Mouse (Mus musculus) heart, adult 2 months (tissue): ENCODE results near the gene Zfp704. TPM values are rescaled to one million over a fixed set of nuclear protein-coding genes. Genes with fewer than 3 reads are reported as not detected.

Experiments used
- DNase-seq, 2 experiments: peaks; one replicate each; pipeline ENCODE4 v3.0.0; 2021
- H3K27ac ChIP-seq: fragments of 200-600 bp; 2 replicates; pipeline ENCODE4 v1.8.1; 2022
- H3K27me3 ChIP-seq: fragments of 200-500 bp; 2 replicates; pipeline ENCODE4 v1.6.1; 2012; ENCODE audit warnings: mild to moderate bottlenecking, low read length, inconsistent platforms, mixed read lengths; ENCODE audit not compliant: control insufficient read depth, insufficient read depth
- H3K36me3 ChIP-seq: fragments of 200-500 bp; 2 replicates; pipeline ENCODE4 v1.6.1; 2012; ENCODE audit warnings: low read length, inconsistent platforms; ENCODE audit not compliant: control insufficient read depth, insufficient read depth
- H3K4me1 ChIP-seq: fragments of 200-500 bp; 2 replicates; pipeline ENCODE4 v1.6.1; 2011; ENCODE audit warnings: low read length; ENCODE audit not compliant: control insufficient read depth, insufficient read depth
- H3K4me3 ChIP-seq: fragments of 200-600 bp; 2 replicates; pipeline ENCODE4 v1.8.1; 2022
- H3K79me2 ChIP-seq: fragments of 200-500 bp; replicated peaks from 2 replicates; pipeline ENCODE4 v1.6.1; 2012; ENCODE audit warnings: mild to moderate bottlenecking, inconsistent platforms, low read length, moderate library complexity, mixed read lengths; ENCODE audit not compliant: control insufficient read depth, insufficient read depth
- H3K9ac ChIP-seq: fragments of 200-500 bp; 2 replicates; pipeline ENCODE4 v1.6.1; 2012; ENCODE audit warnings: low read depth, mild to moderate bottlenecking, control low read depth, inconsistent platforms, low read length, mixed read lengths
- CTCF ChIP-seq: fragments of 200-600 bp; IDR thresholded peaks from 2 replicates; pipeline ENCODE4 v1.8.1; 2022; ENCODE audit warnings: antibody characterized with exemption, mild to moderate bottlenecking, moderate library complexity
- EP300 ChIP-seq: fragments of 200-500 bp; IDR thresholded peaks from 2 replicates; pipeline ENCODE4 v1.6.1; 2011; ENCODE audit warnings: low read depth, low read length, control low read depth; ENCODE audit not compliant: insufficient read depth
- POLR2A ChIP-seq: fragments of 200-500 bp; IDR thresholded peaks from 2 replicates; pipeline ENCODE4 v1.6.1; 2011; ENCODE audit warnings: mild to moderate bottlenecking, low read depth, low read length, control low read depth; ENCODE audit not compliant: insufficient read depth
- WGBS: fragments of 180-500 bp; shearing (Covaris S2); methylation state at CpG from one replicate; pipeline ENCODE4 v1.1.7; 2018; 5-methylcytosine and 5-hydroxymethylcytosine counted together
- intact Hi-C: fragments of 180-260 bp; cut with DNase I; formaldehyde crosslinking; loops from one replicate; pipeline ENCODE4 v1.15.1; 2025
- polyA plus RNA-seq: library from polyadenylated mRNA; depleted of rRNA; stranded (reverse); fragments of >200 nt; gene quantifications from 2 replicates; pipeline ENCODE4 v1.2.3, GENCODE M21; 2012
- total RNA-seq, 2 experiments: library from RNA; stranded (reverse); gene quantifications; 2 replicates each; pipeline ENCODE4 v1.2.3; 2021

Gene Zfp704
- total and polyA plus RNA-seq, 3 experiments = 3.3 to 14.2 (median 13.4) TPM

DNA sequence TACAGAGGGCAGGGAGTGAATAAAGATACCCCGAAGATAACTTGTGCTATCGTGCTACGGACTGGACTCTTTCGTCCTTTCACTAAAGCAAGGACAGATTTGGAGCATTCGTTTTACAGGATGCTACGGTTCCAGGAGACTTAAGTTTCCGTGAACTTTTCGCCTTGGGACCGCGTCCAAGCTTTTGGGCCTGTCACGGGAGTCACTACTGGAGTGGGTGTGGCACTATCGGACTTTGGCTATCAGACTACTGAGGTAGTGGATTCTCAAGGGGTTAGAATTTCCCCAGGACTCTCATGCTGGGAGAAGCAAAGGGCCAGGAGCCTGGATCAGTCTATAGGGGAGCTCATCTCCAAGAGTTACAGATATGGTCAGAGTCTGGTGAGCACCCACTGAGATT is 10.7 kb upstream of the Zfp704 start:
- intact Hi-C loops = no loop called here
- TF ChIP-seq POLR2A (no peak), EP300 (no peak), CTCF (no peak)
- Histone ChIP-seq H3K9ac (no peak overlapping the region), H3K79me2 (no peaks in the 10 kb centered on the region), H3K27ac (no peak overlapping the region), H3K27me3 (no peaks in the 10 kb centered on the region), H3K4me1 (no peaks in the 10 kb centered on the region), H3K4me3 (no peak overlapping the region), H3K36me3 (no peaks in the 10 kb centered on the region)
- WGBS = 63% methylated on average over 12 of the region's 12 CpGs
- no peak for DNase-seq

DNA sequence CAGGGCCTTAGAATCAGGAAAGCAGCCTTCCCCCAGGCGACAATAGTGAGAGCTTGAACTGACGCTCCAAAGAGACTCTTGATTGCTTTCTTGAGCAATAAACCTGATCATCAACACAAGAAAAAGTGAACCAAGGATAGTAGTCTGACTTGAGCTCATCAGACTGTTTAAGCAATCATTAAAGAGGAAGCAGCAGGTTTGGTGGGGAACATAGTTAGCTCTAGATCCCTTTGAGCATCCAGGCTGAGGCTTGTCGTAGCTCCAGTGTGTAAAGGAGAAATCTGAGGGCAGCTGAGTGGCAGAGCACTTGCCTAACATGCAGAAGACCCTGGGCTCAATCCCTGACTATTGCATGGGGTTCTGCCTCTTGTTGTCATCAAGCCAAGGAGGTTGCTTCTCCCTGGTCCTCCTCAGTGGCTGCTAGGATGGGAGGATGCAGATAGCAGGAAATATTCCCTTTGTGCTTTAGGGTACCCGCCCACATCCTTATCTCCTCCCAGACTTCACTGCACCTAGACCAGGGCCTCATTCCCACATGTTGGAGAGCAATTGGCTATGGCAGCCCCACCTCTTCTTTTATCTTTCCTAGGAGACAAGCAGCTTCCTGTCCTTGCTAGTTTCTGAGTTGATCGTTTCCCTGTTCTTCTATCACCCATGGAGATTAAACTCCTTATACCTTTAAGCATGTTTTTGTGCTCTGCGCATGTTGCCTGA is 9.8 kb upstream of the Zfp704 start:
- no peaks in the 10 kb centered on the region for H3K36me3 ChIP-seq
- H3K79me2 ChIP-seq = no peaks in the 10 kb centered on the region
- intact Hi-C loops = no loop called here
- H3K27me3 ChIP-seq = no peaks in the 10 kb centered on the region
- DNase-seq = no peak
- H3K9ac ChIP-seq = no peak overlapping the region
- WGBS = 57% methylated on average over 6 of the region's 6 CpGs
- no peaks in the 10 kb centered on the region for H3K4me1 ChIP-seq
- no peak for TF ChIP-seq CTCF
- no peak for TF ChIP-seq EP300
- TF ChIP-seq POLR2A = no peak
- H3K27ac ChIP-seq = no peak overlapping the region
- no peak overlapping the region for H3K4me3 ChIP-seq

DNA sequence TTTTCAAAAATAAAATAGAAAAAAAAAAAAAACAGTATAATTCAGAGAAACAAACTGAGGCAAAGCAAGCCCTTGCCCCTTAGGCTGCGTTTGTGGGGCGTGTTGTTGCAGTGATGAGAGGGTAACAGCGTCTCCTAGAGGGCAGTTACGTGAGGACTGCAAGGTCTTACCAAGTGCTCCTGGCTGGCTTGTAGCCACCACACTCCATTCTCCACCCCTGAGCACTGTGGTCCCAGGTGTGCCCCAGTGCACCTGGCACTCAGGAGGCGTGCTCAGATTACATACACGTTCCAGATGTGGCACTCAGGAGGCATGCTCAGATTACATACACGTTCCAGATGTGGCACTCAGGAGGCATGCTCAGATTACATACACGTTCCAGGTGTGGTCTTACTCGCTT is 7.2 kb upstream of the Zfp704 start:
- TF ChIP-seq POLR2A (no peak), CTCF (no peak), EP300 (no peak)
- H3K27ac ChIP-seq = no peak overlapping the region
- H3K36me3 ChIP-seq = no peaks in the 10 kb centered on the region
- H3K27me3 ChIP-seq = no peaks in the 10 kb centered on the region
- WGBS = 84% methylated on average over 9 of the region's 9 CpGs
- no peaks in the 10 kb centered on the region for H3K79me2 ChIP-seq
- H3K4me1 ChIP-seq = no peaks in the 10 kb centered on the region
- DNase-seq = no peak
- no peak overlapping the region for H3K9ac ChIP-seq
- intact Hi-C loops = no loop called here
- no peak overlapping the region for H3K4me3 ChIP-seq

DNA sequence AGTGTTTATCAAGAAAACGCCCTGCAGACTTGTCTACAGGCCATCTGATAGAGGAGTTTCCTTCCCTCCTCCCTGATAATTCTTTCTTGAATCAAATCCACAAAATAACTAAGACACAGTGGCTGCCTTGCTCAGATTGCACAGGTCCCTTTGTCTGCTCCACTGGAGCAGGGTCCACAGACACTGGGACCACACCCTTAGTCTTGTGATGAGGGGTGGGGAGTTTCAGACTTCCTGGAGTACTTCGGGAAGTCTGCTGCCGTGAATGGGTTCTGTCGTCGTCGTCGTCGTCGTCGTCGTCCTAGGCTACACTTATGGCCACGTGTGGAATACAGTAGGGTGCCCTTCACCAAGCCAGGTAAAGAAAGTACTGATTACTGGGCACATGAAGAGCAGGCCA is 4.8 kb upstream of the Zfp704 start:
- Histone ChIP-seq H3K27ac (no peak overlapping the region), H3K36me3 (no peaks in the 10 kb centered on the region), H3K4me3 (no peak overlapping the region), H3K79me2 (no peaks in the 10 kb centered on the region), H3K4me1 (peaks cover 3% of the 10 kb centered on the region; the same call in 1 of the 2 replicates), H3K27me3 (no peaks in the 10 kb centered on the region), H3K9ac (no peak overlapping the region)
- WGBS = 40% methylated on average over 12 of the region's 12 CpGs
- intact Hi-C loops = loop anchor here (5.0 kb wide), 3 partner anchors 88 to 212 kb away; no protein-coding TSS in a partner anchor
- DNase-seq = no peak
- TF ChIP-seq POLR2A (no peak), CTCF (no peak), EP300 (no peak)

DNA sequence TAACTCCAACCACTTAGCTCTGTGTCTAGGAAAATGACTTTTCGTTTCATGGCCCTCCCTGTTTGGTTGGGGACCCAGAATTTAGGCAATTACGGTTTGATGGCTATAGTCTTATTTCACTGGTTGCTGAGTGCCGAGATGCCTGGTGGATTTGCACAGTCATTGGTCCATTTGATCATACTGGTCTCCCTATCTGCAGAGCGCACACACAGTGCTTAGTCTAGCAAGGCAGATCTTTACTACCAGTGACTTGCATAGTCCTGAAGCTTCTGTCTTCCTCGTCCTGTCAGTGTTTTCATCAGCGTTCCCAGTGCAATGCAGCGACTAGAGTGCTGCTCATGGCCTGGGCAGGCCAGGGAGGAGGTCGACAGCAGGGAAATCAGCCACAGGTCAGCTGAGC is 4.1 kb upstream of the Zfp704 start:
- H3K79me2 ChIP-seq = no peaks in the 10 kb centered on the region
- H3K4me1 ChIP-seq = peaks cover 3% of the 10 kb centered on the region; the same call in 1 of the 2 replicates
- H3K4me3 ChIP-seq = no peak overlapping the region
- H3K9ac ChIP-seq = no peak overlapping the region
- no peak for DNase-seq
- no peaks in the 10 kb centered on the region for H3K36me3 ChIP-seq
- 86% methylated on average over 8 of the region's 8 CpGs for WGBS
- no peak for TF ChIP-seq CTCF
- no peak for TF ChIP-seq EP300
- no peak for TF ChIP-seq POLR2A
- no peak overlapping the region for H3K27ac ChIP-seq
- H3K27me3 ChIP-seq = no peaks in the 10 kb centered on the region
- intact Hi-C loops = loop anchor here (5.0 kb wide), 3 partner anchors 88 to 212 kb away; no protein-coding TSS in a partner anchor

DNA sequence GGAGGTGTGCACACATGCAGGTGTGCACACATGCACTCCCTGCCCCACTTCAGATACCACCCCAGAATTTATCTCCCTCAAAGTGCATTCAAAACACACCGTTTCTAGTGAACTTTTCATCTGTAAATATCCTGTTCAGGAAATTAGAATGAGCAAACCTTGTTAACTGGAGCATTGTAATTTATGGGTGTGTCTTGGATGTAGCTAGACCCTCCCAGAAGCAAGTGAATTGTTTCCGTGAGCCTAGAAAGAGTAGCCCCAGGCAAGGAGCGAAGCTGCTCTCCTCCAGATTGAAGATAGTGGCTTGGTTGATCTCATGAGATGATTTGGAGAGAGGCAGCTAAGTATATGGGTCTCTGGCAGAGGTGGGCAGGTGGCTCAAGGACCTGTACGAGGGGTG is 1.3 kb upstream of the Zfp704 start:
- Histone ChIP-seq H3K79me2 (peaks cover 1% of the 10 kb centered on the region; the same call in 1 of the 2 replicates), H3K4me3 (no peak overlapping the region), H3K27ac (no peak overlapping the region), H3K9ac (no peak overlapping the region), H3K27me3 (no peaks in the 10 kb centered on the region), H3K4me1 (peaks cover 3% of the 10 kb centered on the region; the same call in 1 of the 2 replicates), H3K36me3 (no peaks in the 10 kb centered on the region)
- 58% methylated on average over 4 of the region's 4 CpGs for WGBS
- intact Hi-C loops = loop anchor here (5.0 kb wide), 3 partner anchors 91 to 209 kb away; no protein-coding TSS in a partner anchor
- no peak for DNase-seq
- TF ChIP-seq CTCF (no peak), POLR2A (no peak), EP300 (no peak)
